Mouse (Mus musculus) CH12.LX (cell line): Measurements from ENCODE around the gene Timm10.

ENCODE experiments used
- CHD1 ChIP-seq: IDR thresholded peaks from 2 replicates; pipeline ENCODE4 v1.6.1; 2012; ENCODE audit warnings: low read depth, low read length, improper control_type of control experiment, inconsistent platforms
- CHD2 ChIP-seq: IDR thresholded peaks from 2 replicates; pipeline ENCODE4 v1.6.1; 2011; ENCODE audit warnings: low read length, improper control_type of control experiment
- CTCF ChIP-seq, 2 experiments: IDR thresholded peaks in 1 of 2; conservative IDR thresholded peaks in 1 of 2; 2 replicates each; pipeline ENCODE4 v1.5.1; 2011 to 2012; ENCODE audit warnings: low read depth in 2 of 2, low read length in 2 of 2, improper control_type of control experiment in 1 of 2, inconsistent platforms in 1 of 2, mild to moderate bottlenecking in 1 of 2, moderate library complexity in 1 of 2
- E2F4 ChIP-seq: IDR thresholded peaks from 2 replicates; pipeline ENCODE4 v1.6.1; 2011; ENCODE audit warnings: low read depth, low read length, improper control_type of control experiment; ENCODE audit not compliant: insufficient replicate concordance
- ELF1 ChIP-seq: IDR thresholded peaks from 2 replicates; pipeline ENCODE4 v1.6.1; 2014; ENCODE audit warnings: low read depth, mild to moderate bottlenecking, inconsistent platforms, low read length, improper control_type of control experiment
- EP300 ChIP-seq: IDR thresholded peaks from 2 replicates; pipeline ENCODE4 v1.6.1; 2011; ENCODE audit warnings: low read length, improper control_type of control experiment
- ETS1 ChIP-seq: conservative IDR thresholded peaks from 2 replicates; pipeline ENCODE4 v1.6.1; 2012; ENCODE audit warnings: low read depth, mild to moderate bottlenecking, inconsistent platforms, low read length, improper control_type of control experiment, moderate library complexity
- JUND ChIP-seq: conservative IDR thresholded peaks from 2 replicates; pipeline ENCODE4 v1.6.1; 2011; ENCODE audit warnings: low read depth, low read length, improper control_type of control experiment
- KAT2A ChIP-seq: IDR thresholded peaks from 2 replicates; pipeline ENCODE4 v1.6.1; 2012; ENCODE audit warnings: low read length, improper control_type of control experiment, inconsistent platforms; ENCODE audit not compliant: insufficient replicate concordance
- MAZ ChIP-seq: IDR thresholded peaks from 2 replicates; pipeline ENCODE4 v1.6.1; 2012; ENCODE audit warnings: low read depth, mild to moderate bottlenecking, inconsistent platforms, low read length, improper control_type of control experiment, moderate library complexity
- POLR2A ChIP-seq: IDR thresholded peaks from 2 replicates; pipeline ENCODE4 v1.6.1; 2011; ENCODE audit warnings: low read depth, mild to moderate bottlenecking, improper control_type of control experiment, low read length
- ZKSCAN1 ChIP-seq: IDR thresholded peaks from 2 replicates; pipeline ENCODE4 v1.6.1; 2012; ENCODE audit warnings: low read depth, inconsistent platforms, low read length, improper control_type of control experiment, borderline replicate concordance
- ZNF384 ChIP-seq: IDR thresholded peaks from 2 replicates; pipeline ENCODE4 v1.6.1; 2012; ENCODE audit warnings: low read depth, low read length, improper control_type of control experiment, inconsistent platforms

GRCm38 (mm10) chr2:84861430-84861829 lies 34.6 kb downstream of the Timm10 start:
- no peak for TF ChIP-seq EP300
- no peak for TF ChIP-seq CHD2
- no peak for TF ChIP-seq E2F4
- no peak for TF ChIP-seq CTCF (conservative IDR thresholded peaks at IDR 0.05 in 1 of 2, IDR thresholded peaks at IDR 0.05 in 1 of 2; ENCODE audit: low read depth in 2 of 2, low read length in 2 of 2)
- no peak for TF ChIP-seq CHD1
- TF ChIP-seq KAT2A: no peak
- no peak for TF ChIP-seq ETS1
- TF ChIP-seq POLR2A: no peak
- no peak for TF ChIP-seq ZKSCAN1
- no peak for TF ChIP-seq ELF1
- TF ChIP-seq JUND: no peak
- TF ChIP-seq MAZ: no peak
- no peak for TF ChIP-seq ZNF384
